Comparison of ENCODE assay signal across 11 mouse cellular contexts in the genomic region with DNA sequence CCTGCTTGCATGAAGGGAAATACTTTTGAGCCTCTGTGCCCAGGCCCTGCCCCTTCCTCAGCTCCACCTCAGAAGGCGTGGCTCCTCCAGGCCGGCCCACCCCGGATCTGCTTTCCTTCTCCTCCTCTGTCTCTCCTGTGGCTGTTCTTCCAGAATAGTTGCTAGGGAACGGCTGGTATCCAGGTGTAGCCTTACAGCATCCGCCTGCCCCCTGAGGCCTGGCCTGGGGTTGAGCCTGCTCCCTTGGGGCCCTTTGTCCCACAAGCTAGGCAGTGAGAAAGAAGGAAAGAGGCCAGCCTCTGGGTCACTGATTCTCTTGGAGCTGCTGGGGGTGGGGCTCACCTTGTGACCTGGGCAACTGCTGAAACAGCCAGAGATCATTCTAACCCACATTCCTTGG. TPM values are rescaled to one million over a fixed set of nuclear protein-coding genes. Genes with fewer than 3 reads are reported as not detected.
DNase-seq lines count a peak whose midpoint lies in the region; ATAC-seq lines count a peak whose summit lies in the region.
"Had no signal": no experiment of that assay in that cellular context is flagged by ENCODE, and none has a peak within 500 bp of the region (broad histone marks: within the 10 kb centered on the region; RNA-seq: fewer than 3 reads in every experiment).

No protein-coding gene starts in this region.

- no peaks in the 10 kb centered on the region for H3K27me3 ChIP-seq in hindbrain, embryonic 10.5 days (ENCODE audit: insufficient read depth, poor library complexity, severe bottlenecking)
- no peaks in the 10 kb centered on the region for H3K27me3 ChIP-seq in hindbrain, embryonic 13.5 days
- peaks cover 10% of the 10 kb centered on the region; the same call in 1 of the 2 replicates for H3K27me3 ChIP-seq in limb, embryonic 10.5 days (ENCODE audit: low read depth, poor library complexity, severe bottlenecking)
- H3K27me3 ChIP-seq: lung, embryonic 15.5 days had no signal

- peaks cover 19% of the 10 kb centered on the region for H3K36me3 ChIP-seq in hindbrain, embryonic 10.5 days
- H3K36me3 ChIP-seq in hindbrain, embryonic 13.5 days = peaks cover 9% of the 10 kb centered on the region; the same call in 1 of the 2 replicates
- peaks cover 9% of the 10 kb centered on the region; the same call in 1 of the 2 replicates for H3K36me3 ChIP-seq in limb, embryonic 10.5 days
- H3K36me3 ChIP-seq: lung, embryonic 15.5 days had no signal

- no peaks in the 10 kb centered on the region for H3K9me3 ChIP-seq in hindbrain, embryonic 10.5 days
- H3K9me3 ChIP-seq in hindbrain, embryonic 13.5 days = no peaks in the 10 kb centered on the region
- H3K9me3 ChIP-seq in limb, embryonic 10.5 days (replicated peaks) = no peaks in the 10 kb centered on the region
- H3K9me3 ChIP-seq: lung, embryonic 15.5 days had no signal

- peak overlapping the region; percentile 4; the same call in 1 of the 2 replicates for H3K4me3 ChIP-seq in hindbrain, embryonic 10.5 days
- no peak overlapping the region for H3K4me3 ChIP-seq in hindbrain, embryonic 13.5 days
- H3K4me3 ChIP-seq in limb, embryonic 10.5 days = peak overlapping the region; percentile 17; the same call in 1 of the 2 replicates
- H3K4me3 ChIP-seq: lung, embryonic 15.5 days had no signal

- no peak for ATAC-seq in hindbrain, embryonic 13.5 days (ENCODE audit: low FRiP score)

- H3K9ac ChIP-seq in hindbrain, embryonic 13.5 days = no peak overlapping the region
- H3K9ac ChIP-seq: lung, embryonic 15.5 days had no signal

- peak overlapping the region; percentile 78 for H3K27ac ChIP-seq in hindbrain, embryonic 10.5 days
- no peak overlapping the region for H3K27ac ChIP-seq in hindbrain, embryonic 13.5 days
- H3K27ac ChIP-seq in limb, embryonic 10.5 days = peak overlapping the region; percentile 77
- H3K27ac ChIP-seq: lung, embryonic 15.5 days had no signal

- peak; percentile 72 for DNase-seq in hindbrain, embryonic 10.5 days (ENCODE audit: low spot score)
- peak; percentile 87 for DNase-seq in R1 (ENCODE audit: low read depth, low spot score)
- peak; percentile 43 for DNase-seq in forelimb bud, embryonic 11.5 days (ENCODE audit: low read depth, low spot score)
- peak; percentile 68 for DNase-seq in limb, embryonic 10.5 days (ENCODE audit: low spot score)
- no peak for DNase-seq in B cell, adult 2 months
- no peak for DNase-seq in urinary bladder, postnatal 10 days (ENCODE audit: low spot score)
- DNase-seq in gastrocnemius, adult 18-20 months (ENCODE audit: low spot score) = no peak
- DNase-seq: cerebellum, adult 9-11 months; heart, postnatal 10 days had no signal

- peaks cover 64% of the 10 kb centered on the region for H3K4me1 ChIP-seq in hindbrain, embryonic 10.5 days (replicated peaks)
- peaks cover 24% of the 10 kb centered on the region for H3K4me1 ChIP-seq in hindbrain, embryonic 13.5 days (replicated peaks)
- H3K4me1 ChIP-seq in limb, embryonic 10.5 days = peaks cover 36% of the 10 kb centered on the region

- H3K4me2 ChIP-seq in hindbrain, embryonic 13.5 days = no peak overlapping the region
- H3K4me2 ChIP-seq: lung, embryonic 15.5 days had no signal

- WGBS in hindbrain, embryonic 10.5 days = 11% methylated on average over 5 of the region's 5 CpGs
- WGBS in hindbrain, embryonic 13.5 days = 12% methylated on average over 5 of the region's 5 CpGs
- 30% methylated on average over 5 of the region's 5 CpGs for WGBS in limb, embryonic 10.5 days

RNA-seq across cellular contexts. Expression of a gene that starts 38.4 kb away (rescaled TPM):
- 31.5 and 46.4 TPM in 2 replicates for polyA plus RNA-seq in hindbrain, embryonic 10.5 days (2016; fragmentation: Nextera tagmentation; extraction: Ambion mirVana)
- 119 and 125 TPM in 2 replicates for polyA plus RNA-seq in hindbrain, embryonic 13.5 days (2015; fragmentation: Nextera tagmentation; extraction: Ambion mirVana)
- 5.7 and 10.3 TPM in 2 replicates for polyA plus RNA-seq in limb, embryonic 10.5 days (2016; fragmentation: Nextera tagmentation; extraction: Ambion mirVana)
- 10 to 100 TPM; 21.3 to 32.8 TPM for total RNA-seq in gastrocnemius, adult 18-20 months (2021)

Comparison
In these comparisons a context has a peak if more than half of its experiments do, and no peak if none do; other contexts are left out.
1. DNase-seq: peak in hindbrain, embryonic 10.5 days (single experiment), R1 (single experiment), forelimb bud, embryonic 11.5 days (single experiment) and limb, embryonic 10.5 days (single experiment); none in B cell, adult 2 months (0 of 2), urinary bladder, postnatal 10 days (single experiment) and gastrocnemius, adult 18-20 months (single experiment).